Mouse (Mus musculus) spleen, adult 12 weeks (tissue): ENCODE data around the gene Triobp.

Source experiments
- DNase-seq: peaks from one replicate; pipeline ENCODE4 v3.0.0; 2022; ENCODE audit warnings: low spot score

Triobp gene

DNA sequence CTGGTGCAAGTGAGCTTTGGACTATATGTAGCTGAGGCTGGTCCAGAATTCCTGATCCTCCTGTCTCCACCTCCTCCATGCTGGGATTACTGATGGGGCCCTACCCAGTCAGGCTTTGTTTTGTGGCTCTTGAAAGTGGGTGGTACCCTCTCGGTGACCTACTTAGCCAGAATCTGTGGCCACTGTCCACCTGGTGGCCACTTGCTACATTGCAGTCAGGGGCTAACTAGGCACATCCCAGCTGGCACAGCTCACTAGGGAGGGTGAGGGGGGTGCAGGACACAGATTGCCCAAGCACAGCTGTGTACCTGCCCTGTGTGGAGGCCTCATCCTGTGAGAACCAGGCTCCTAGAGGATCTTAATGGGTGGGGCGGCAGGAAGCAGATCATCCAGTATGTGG, 15.4 kb downstream of the Triobp start:
- DNase-seq: no peak

DNA sequence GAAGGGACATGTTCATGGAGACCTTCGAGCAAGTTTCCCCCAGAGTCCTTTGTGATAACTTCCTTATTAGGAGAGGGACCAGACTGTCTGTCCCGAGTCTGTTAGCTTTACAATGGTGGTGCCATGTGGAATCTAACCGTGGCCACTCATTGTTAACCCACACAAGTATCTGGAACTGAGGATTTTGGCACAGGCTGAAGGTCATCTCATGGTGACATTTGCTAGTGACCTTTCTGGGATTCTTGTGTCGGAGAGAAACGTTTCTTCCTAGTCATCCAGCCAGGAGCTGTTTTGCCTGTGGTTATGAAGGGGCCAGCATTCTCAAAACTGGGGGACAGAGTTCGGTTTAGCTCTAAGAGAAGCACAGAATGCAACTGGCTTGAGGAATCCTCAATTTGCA, 24.1 kb downstream of the Triobp start:
- DNase-seq: no peak

DNA sequence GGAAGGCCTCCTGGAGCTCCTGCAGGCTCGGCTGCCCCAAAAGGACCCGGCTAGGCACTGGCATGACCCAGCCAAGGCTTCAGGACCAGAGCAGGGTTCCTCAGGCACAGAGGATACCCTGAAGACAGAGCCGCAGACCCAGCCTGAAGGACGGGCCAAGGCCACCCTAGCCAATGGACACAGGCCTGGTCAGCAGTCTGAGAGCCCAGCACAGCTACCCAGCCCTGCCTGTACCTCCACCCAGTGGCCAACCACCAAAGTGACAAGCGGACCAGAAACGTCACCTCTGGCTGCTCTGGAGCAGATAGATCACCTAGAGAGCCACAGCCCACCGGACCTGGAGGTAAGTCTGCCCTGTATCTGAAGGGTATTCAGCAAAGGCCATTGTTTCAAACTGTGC, 26.4 kb downstream of the Triobp start:
- DNase-seq: no peak

DNA sequence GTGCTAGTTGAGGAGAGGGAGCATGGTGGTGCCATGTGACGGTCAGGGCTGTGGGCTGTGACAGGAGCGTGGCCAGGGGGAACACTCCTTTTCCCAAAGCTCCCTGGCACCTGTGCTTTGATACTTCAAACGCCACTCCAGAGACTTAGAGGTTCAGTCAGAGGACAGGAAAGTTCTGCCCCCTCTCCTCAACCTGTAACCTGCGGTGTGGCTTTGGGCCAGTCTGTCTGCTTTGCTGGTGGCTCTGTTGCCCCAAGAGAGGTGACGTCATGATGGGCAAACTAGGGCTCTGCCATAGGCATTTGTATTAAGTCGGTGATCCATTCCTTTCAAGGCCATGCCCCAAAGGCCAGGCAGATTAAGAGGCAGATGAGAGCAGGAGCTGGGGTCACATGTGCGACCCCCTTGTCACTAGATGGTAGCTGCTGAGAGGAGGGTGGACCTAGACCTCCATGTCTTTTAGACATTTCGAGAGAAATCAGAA, 30.2 kb downstream of the Triobp start:
- DNase-seq: no peak

DNA sequence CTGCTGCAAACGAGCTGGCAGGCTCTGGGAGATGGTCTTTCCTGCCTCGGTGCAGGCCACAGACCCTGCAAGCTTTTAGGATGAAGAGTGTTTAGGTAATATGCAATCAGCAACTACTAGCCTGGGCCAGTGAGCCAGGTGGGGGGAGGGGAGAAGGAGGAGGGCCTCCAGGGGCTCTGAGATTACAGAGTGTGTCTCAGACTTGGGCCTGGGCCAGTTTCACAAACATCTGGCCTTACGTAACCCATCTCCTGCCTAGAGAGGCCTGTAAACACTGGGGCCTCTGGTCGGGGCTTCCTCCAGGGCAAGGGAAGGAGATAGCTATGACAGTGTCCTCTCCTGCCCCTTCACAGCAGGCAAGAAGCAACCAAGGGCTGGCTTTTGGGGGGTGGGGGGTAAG, 31.4 kb downstream of the Triobp start:
- DNase-seq: no peak

DNA sequence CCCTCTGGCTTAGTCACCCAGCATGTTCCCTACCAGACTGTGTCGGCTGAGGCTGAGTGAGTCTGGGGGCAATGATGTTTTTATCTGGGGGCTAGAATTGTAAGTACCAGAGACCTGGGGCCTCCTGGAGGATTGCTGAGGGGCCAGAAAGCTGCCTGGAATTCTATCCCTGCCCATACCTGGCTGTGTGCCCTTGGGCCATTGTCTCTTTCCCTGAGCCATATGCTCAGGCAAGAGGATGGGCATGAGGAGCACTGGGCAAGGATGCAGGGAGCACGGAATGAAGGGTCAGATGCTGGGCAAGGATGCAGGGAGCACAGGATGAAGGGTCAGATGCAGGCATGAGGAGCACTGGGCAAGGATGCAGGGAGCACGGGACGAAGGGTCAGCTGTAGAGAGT, 32.6 kb downstream of the Triobp start:
- no peak for DNase-seq

DNA sequence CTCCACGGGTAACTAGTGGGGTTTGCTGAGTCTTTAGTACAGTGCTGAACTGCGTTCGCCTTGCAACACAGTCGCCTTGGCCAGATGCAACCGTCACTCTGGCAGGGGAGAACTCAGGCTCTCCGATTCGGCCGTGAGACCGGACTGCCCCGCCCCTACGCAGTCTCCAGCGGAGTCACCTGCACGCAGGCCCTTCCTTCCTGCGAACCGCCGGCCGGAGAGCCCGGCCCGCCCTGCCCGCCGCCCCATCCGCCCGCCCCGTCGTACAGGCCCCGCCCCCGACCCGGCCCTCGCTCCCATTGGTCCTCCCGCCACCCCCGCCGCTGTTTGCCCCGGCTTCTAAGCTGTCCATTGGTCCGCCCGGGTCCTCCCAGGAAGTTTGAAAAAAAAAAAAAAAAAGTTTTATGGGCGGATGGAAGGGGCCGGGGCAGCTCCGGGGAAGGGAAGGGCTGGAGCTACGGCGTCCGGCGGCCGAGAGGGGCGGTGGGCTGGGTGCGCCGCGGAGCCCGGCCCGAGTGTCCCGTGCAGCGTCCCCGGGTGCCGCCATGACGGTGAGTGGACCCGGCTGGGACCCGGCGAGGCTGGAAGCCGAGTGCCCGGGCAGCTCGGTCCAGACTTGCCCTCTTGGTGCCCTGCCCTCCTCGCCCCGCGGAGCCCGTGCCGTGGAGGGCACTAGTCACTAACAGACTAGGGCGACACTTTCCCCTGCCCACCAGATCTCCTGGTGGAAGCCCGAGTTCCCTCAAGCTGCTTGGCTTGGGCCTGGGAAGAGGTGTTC, 35.3 kb downstream of the Triobp start:
- peak; percentile 75 for DNase-seq

DNA sequence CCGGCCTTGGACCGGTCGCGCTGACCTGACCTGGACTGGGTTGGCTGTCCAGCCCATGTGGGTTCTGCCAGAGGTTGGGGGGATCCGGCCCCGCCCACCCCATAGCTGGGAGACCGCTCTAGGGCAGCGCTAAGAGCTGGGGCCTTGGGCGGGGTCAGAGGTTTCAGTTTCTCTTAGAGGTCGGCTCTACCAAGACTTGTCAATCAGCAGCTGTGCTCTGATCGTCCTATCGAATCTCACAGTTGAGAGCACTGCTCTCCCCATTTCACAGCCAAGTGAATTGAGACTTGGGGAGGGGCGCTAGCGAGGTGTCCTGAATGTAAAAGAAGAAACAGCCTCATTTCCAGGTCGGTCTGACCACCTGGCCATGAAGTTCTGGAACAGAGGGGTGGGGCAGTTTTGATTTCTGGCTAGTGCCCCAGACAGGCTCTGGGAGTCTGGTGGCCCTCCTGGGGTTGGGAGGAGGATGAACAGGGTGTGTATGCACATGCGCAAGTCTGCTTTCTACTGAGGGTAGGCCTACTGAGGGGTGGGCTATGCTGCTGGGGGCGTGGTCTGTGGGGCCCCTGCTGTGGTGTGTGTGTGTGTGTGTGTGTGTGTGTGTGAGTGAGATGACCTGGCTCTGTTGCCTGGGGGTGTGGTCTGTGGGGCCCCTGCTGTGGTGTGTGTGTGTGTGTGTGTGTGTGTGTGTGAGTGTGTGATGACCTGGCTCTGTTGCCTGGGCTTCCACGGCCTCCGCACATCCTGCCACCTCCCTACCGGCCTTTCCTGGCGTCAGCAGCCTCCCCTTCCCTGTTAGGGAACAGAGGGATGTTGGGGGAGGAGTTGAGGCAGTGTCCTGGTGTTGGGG, 36.1 kb downstream of the Triobp start:
- no peak for DNase-seq

DNA sequence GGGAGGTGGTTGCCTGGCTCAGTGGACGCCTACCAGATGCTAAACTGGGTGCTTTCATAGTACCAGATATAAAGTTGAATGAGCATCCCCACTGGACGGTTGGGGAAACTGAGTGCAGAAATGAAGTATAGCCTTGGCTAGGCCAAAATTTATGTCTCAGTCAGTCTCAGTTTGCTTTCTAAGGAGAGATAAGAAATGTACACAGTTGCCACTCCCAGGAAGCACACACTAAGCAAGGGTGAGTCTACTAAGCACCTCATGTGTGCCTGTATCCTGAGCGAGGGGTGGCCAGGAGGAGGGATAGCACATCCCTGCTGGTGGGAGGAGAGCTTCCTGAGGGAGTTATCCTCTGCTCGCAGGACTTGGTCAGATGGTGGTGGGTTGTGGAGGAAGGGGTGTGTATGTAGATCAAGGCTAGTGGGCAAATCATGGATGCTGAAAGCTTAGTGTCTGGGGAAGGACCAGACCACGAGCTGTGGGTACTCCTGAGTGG, 36.8 kb downstream of the Triobp start:
- no peak for DNase-seq

DNA sequence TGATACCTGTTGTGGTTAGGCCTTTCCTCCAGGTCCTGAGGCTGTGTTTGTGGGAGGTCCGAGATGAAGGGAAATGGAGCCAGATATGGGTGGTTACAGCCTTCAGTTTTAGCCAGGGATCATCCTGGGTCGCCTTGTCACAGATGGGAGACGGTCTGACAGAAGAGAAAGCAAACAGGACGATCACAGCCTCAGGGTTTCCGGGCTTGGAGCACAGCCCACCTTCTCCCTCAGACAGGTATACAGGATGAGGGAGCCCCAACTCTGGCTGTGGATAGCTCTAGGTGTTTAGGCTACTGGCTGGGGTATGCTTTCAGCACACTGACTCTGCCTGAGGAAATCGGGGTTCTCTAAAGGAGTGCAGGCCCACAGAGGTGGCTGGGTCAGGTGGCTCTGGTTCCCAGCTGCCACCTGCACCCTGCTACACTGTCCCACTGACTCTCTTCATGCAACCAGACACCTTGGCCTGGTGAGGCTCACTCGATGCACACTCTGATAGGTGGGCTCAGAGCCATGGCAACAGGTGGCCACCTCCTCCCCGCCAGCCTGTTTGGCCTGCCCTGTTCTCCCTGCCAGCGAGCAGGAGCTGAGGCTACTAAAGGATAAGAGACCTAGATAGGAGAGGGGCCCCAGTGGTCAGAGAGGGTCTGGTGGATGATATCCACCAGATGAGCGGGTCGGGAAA, 39.2 kb downstream of the Triobp start:
- DNase-seq: no peak

DNA sequence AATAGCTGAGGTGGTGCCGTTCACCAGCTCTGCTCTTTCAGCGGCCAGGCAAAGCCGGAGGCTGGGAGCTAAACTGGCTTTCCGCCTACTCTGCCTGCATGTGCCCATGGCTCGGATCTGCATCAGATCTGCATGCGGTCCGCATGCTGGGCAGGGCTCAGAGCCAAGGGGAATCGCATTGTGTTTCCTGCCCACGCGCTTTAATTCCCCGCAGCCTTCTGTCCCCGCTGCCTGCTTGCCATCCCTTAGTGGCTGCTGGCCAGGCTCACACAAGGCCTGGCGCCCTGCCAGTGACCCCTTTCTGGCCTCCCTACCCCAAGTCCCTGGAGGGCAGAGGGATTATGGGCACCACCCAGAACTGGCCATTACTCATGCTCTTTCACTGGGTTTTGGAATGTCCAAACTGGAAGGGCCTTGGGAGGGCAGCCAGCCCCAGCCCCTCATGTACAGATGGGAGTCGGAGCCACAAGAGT, 41.0 kb downstream of the Triobp start:
- no peak for DNase-seq

DNA sequence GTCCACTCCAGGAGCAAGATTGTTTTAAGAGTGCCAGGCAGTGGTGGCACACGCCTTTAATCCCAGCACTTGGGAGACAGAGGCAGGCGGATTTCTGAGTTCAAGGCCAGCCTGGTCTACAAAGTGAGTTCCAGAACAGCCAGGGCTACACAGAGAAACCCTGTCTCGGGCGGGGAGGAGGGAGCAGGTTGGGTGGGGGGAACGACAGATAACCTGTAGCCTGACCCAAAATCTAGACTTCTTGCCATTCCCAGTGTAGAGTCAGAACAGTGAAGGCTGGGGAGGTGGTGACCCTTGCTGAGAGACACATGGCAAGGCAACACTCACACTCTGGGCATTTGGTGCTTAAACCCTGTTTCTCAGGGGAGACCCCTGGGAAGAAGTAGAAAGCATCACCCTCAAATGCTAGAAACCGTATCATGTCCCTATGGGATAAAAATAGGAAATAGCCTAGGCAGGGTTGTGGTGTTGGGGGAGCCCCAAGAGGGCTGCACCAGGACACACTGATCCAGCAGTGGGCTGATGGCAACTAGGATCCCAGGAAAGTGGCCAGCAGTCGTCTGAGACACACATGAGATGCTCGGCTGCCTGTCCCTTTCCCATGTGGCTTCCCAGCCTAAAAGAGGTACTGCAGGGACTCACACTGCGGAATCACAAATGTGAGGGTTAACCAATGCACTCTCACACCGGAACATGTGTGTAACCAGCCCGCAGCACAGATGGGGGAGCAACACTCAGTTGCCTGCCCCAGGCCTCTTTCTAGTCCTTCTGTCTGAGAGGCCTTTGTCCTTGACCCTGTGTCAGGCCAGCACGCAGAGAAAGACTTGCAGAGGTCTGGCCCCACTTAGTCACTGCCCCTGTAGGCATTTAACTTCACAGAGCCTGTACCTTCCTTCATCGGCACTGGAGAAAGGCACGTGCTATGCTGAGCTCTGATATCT, 41.9 kb downstream of the Triobp start:
- DNase-seq: no peak

DNA sequence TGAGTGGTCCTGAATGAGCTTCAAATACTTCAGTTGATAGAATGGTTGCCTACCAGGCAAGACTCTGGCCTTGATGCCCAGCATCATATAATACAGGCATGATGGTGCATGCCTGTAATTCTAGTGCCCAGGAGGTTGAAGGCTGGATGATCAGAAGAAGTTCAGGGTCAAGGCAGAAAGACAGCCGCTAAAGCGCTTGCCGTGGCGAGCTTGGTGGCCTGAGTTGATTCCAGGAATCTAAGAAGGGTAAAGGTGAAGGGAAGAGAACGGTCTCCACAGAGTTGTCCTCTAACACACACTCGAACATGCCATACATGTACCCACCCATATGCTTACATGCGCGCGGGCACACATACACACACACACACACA, 42.6 kb downstream of the Triobp start:
- no peak for DNase-seq

DNA sequence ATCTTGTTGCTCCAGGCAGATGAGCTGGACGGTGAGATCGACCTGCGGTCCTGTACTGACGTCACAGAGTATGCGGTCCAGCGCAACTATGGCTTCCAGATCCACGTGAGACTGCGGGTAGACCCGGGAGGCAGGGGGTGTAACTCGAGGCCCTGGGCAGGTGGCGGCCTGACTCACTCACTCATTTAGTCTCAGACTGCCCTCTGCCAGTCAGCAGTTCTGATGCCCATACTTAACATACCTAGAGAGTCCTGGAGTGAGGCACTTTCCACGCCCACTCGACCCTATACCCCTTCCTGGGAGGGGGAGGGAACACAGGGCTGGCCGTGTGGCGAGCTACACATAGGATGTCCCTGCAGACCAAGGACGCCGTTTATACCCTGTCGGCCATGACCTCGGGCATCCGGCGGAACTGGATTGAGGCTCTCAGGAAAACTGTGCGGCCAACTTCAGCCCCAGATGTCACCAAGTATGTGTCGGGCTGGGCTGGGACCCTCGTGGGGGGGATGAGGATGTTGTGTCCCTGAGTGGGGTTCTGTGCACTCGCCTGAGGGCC, 43.5 kb downstream of the Triobp start:
- no peak for DNase-seq

DNA sequence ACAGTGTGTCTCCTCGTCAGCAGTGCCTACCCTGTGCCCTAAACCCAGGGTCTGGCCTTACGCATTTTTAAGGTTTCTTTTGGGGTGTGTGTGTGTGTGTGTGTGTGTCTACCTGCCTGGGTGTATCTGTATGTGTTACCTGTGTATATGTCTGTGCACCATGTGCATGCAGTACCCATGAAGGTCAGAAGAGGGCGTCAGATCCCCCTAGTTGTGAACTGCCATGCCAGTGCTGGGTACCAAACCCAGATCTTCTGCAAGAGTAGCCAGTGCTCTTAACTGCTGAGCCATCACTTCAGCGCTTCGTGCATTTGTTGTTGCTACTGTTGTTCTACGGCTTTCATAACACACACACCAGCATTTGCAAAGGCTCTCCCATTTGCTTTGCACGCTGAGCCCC, 44.7 kb downstream of the Triobp start:
- DNase-seq: no peak

DNA sequence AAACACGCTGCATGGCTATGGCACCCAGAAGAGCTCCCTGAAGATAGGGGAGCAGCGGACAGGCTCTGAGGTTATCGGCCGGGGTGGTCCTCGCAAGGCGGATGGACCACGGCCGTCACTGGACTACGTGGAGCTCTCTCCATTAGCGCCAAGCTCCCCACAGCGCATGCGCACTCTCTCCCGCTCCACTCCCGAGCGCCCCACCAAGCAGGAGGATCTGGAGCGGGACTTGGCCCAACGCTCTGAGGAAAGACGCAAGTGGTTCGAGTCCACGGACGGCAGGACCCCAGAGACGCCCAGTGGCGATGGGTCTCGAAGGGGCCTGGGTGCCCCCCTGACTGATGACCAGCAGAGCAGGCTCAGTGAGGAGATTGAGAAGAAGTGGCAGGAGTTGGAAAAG, 45.4 kb downstream of the Triobp start:
- no peak for DNase-seq

DNA sequence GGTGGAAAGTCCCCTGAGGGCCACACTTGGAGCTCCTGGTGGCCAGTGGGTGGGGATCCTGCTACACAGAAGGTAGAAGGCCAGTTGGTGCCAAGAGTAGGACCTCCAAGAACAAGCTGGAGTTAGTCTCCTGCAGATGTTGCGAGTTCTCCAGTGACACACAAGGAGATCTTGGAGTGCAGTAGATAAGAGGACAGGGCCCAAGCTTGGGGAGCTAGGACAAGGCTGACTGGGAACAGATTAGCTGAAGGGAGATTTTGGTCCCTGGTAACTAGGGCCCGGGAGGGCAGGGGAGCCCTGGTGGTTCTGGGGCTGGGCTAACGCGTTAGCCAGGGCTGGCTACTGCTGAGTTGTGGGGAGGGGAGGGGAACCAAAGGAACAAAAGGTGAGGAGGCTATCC, 48.4 kb downstream of the Triobp start:
- no peak for DNase-seq

DNA sequence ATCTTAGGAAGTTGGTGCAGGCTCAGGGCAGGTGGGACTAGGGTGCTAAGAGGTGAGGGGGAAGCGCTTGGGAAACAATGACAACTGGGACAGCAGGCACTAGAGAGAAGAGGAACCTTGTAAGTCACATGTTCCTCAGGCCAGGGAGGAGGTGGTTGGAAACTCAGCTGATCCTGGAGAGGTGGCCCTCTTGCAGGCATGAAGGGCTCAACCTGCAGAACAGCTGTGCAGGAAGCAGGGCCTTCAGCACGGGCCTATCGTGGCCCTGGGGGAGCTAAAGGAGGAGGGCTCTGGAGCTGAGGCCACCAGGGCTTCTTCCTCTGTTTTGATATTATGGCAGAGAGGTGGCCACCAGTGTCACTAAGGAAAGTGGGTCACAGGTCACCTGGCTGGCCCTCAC, 49.1 kb downstream of the Triobp start:
- DNase-seq: no peak

DNA sequence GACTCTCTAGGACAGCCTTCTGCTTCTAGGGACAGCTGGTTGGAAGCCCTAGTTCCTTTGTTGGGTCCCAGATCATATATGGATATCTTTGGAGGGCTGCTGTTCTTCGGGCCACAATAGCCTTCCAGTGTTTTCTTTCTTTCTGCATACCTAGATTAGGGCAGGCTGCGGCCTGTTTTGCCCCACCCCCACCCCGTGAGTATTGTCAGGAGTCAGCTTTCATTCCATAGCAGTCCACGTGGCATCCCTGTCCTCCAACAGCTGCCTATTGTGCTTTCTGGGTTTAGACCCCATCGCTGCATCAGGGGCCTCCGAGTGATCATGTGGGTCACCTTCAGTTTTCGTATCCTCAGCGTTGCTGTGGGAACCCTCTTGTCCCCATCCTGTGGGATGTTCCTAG, 50.8 kb downstream of the Triobp start:
- no peak for DNase-seq

DNA sequence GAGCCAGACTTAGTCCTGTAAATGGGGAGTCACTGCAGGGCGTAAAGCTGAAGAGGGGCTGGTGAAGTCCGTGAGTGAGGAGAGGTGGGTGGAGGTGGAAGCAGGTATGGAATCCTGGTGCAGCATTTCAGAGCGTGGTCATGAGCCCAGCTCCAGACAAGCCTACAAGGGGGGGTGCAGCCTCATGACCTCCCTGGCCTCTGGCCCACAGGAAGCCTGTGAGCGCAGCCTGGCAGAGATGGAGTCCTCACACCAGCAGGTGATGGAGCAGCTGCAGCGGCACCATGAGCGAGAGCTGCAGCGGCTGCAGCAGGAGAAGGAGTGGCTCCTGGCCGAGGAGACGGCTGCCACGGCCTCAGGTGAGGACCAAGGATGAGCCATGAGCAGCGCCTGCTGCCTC, 52.1 kb downstream of the Triobp start:
- no peak for DNase-seq

DNA sequence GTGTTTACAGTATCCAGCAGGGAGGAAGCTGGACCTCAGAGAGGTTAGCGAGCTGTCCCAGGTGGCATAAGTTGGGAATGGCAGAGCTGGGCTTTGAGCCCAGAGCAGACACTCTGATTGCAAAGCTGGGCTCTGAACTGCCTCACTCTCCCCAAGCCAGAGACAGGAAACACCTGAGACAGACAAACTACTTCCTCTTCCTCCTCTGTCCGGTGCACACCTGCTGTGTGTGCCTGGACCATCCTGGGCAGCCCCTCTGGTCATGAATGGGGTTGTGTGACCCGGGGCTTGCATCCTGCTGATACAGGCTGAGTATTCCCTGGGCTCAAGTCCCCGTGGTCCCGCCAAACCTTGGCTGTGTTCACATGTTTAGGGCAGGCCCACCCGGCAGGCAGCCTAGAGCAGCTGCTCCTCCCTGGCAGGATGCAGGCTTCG, 52.9 kb downstream of the Triobp start:
- DNase-seq: no peak
